Mouse (Mus musculus) brain, adult 2 months (tissue): ENCODE data around the gene Bcl2.

Source experiments
- DNase-seq: peaks from one replicate; pipeline ENCODE4 v3.0.0; 2011; ENCODE audit warnings: low read depth, low spot score

Gene Bcl2

DNA sequence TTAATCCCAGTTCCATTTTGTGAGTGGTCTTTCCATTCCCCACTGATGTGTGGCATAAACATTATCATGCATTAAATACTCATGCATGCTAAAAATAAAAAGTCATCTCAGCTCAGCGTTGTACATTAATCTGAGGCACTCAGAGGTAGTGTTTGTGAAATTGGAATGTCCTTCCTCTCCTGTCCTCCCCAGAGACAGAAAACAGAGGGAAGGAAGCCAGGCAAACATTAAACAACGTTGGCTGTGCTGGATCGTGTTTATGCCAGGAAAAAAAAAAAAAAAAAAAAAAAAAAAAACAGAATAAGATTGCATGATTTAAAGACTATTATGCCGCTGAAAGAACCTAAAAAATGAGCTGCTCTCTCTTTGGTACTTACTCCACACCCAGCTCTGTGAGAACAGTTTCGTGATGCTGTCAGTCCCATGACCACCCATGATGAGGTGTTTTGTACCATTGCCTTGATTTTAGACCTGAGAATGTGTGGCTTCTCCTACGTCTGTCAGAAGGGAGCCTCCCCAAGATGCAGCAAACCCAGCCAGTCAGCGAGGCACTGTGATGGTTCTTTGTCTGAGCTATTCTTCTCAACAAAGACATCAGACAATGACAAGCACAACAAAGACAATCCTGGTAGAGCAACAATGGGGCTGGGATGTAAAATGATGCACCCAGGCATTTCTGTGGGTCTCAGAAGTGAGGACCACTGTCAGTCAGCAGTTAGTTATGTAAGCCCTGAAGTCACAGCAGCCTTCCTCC is 200.0 kb downstream of the Bcl2 start:
- DNase-seq = peak; percentile 12

- no peak for DNase-seq
Observed at GRCm38 (mm10) chr1:106513481-106513880, 200.6 kb downstream of the Bcl2 start.

- peak; percentile 77 for DNase-seq
Observed at GRCm38 (mm10) chr1:106511593-106511992, 202.5 kb downstream of the Bcl2 start.

DNA sequence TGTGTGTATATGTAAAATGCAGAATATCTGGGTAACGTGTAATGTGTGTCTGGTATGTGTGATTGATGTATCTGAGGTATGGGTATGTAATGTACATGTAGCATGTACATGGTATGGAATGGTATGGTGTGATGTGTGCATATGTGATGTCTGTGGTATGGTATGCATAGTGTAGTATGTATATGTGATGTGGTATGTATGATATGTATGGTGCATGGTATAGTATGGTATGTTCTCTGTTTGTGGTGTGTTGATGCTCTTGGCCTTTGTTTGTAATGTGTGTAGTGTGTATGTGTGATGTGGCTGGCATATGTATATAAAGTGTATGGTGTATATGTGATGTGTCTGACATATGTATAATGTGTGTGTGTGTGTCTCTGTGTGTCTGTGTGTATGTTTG is 206.5 kb downstream of the Bcl2 start:
- DNase-seq = no peak

- DNase-seq = no peak
Observed at GRCm38 (mm10) chr1:106503910-106504309, 210.2 kb downstream of the Bcl2 start.

DNA sequence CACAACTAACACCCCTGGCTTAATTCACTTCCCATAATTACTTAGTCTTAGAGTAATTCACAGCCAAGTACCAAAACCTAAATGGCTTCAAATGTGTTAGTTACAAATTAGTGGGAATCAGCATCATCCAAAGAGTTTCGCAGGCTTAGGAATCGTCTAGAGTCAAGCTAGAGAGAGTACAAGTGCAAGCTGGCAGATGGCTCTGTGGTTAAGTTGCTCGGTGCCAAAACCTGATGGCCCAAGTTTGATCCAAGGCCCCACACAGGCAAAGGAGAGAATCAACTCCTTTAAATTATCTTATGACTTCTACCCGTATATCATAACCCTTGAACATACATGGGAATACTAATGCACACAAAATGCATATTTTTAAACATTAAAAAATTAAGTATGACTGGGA is 210.7 kb downstream of the Bcl2 start:
- DNase-seq = no peak

GRCm38 (mm10) chr1:106497999-106498398 is 216.1 kb downstream of the Bcl2 start:
- DNase-seq = no peak
